Mouse (Mus musculus): ENCODE results near the gene Cacna2d4. TPM values are rescaled to one million over a fixed set of nuclear protein-coding genes. Genes with fewer than 3 reads are reported as not detected.

Gene Cacna2d4
- polyA plus RNA-seq, 1 experiment from 2014 or later, result 0.58 TPM

- ATAC-seq (ENCODE audit: low FRiP score, low TSS enrichment), result no peak
- WGBS, result 87% methylated on average over 6 of the region's 6 CpGs
- H3K27ac ChIP-seq (replicated peaks; ENCODE audit: low read depth, low read length), result no peak overlapping the region
- no peak overlapping the region for H3K9ac ChIP-seq (replicated peaks; ENCODE audit: low read length)
- H3K27me3 ChIP-seq (ENCODE audit: control insufficient read depth, insufficient read depth, low read length), result no peaks in the 10 kb centered on the region
- DNase-seq, result no peak
- H3K4me2 ChIP-seq (ENCODE audit: low read length), result no peak overlapping the region
- H3K4me1 ChIP-seq (ENCODE audit: control insufficient read depth, insufficient read depth, low read length), result no peaks in the 10 kb centered on the region
- H3K9me3 ChIP-seq (ENCODE audit: control insufficient read depth, low read length), result no peaks in the 10 kb centered on the region
- no peak overlapping the region for H3K4me3 ChIP-seq (replicated peaks; ENCODE audit: low read depth, low read length)
- H3K36me3 ChIP-seq (ENCODE audit: control insufficient read depth, insufficient read depth, low read length), result peaks cover 46% of the 10 kb centered on the region
Measured at GRCm38 (mm10) chr6:119214190-119214589, 22.1 kb upstream of the Cacna2d4 start.

DNA sequence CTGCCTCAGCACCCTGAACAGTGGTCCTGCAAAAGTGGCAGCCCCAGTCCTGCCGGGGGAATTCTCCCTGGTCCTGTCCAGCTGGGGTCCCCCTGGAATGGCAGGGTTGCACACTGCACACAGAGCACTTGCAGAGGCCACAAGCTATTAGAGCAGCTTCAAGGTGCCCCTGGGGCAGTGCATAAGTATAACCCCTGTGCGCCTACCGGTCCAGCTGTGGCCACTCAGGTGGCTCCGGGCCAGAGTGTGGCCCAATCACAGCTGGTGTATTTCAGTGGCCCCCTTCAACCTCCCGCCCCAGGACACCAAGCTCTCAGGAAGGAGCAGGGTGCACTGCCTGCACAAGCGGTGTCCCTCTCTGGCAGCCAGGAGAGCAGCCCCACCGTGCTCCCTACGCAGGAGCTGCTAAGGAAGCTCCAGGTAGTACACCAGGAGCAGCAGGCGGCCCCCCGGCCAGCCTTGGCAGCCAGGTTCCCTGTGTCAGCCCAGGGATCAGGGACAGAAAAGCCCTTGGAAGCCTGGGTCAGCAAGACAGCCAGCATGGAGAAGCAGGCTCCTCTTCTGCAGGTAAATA is 21.2 kb upstream of the Cacna2d4 start:
- Histone ChIP-seq H3K4me3 (replicated peaks; ENCODE audit: low read depth, low read length) (no peak overlapping the region), H3K4me2 (ENCODE audit: low read length) (no peak overlapping the region), H3K27ac (replicated peaks; ENCODE audit: low read depth, low read length) (no peak overlapping the region), H3K27me3 (ENCODE audit: control insufficient read depth, insufficient read depth, low read length) (no peaks in the 10 kb centered on the region), H3K4me1 (ENCODE audit: control insufficient read depth, insufficient read depth, low read length) (no peaks in the 10 kb centered on the region), H3K9me3 (ENCODE audit: control insufficient read depth, low read length) (no peaks in the 10 kb centered on the region), H3K9ac (replicated peaks; ENCODE audit: low read length) (no peak overlapping the region), H3K36me3 (ENCODE audit: control insufficient read depth, insufficient read depth, low read length) (peaks cover 46% of the 10 kb centered on the region)
- no peak for ATAC-seq (ENCODE audit: low FRiP score, low TSS enrichment)
- DNase-seq, result no peak
- 93% methylated on average over 10 of the region's 10 CpGs for WGBS

DNA sequence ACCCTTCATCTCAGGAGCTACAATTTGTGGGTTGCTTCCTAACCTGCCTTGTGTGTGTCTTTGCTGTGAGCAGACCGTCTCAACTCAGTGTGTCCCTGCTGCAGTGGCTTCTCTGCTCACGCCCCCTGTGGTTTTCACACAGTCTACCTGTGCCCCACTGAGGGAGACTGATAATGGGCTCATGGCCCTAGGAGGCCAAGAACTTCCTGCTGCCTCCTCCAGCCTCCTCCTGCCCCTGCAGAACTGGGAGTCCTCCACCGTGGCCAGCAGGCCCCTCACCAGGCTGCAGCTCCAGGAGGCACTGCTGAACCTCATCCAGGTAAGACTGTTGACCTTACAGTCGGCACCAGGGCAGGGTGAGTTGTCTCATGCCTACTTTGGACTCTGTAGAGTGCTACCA is 18.7 kb upstream of the Cacna2d4 start:
- DNase-seq (no peak), ATAC-seq (ENCODE audit: low FRiP score, low TSS enrichment) (no peak)
- H3K27me3 ChIP-seq (ENCODE audit: control insufficient read depth, insufficient read depth, low read length), result no peaks in the 10 kb centered on the region
- no peak overlapping the region for H3K4me3 ChIP-seq (replicated peaks; ENCODE audit: low read depth, low read length)
- H3K4me1 ChIP-seq (ENCODE audit: control insufficient read depth, insufficient read depth, low read length), result no peaks in the 10 kb centered on the region
- WGBS, result 78% methylated on average over 4 of the region's 4 CpGs
- no peak overlapping the region for H3K9ac ChIP-seq (replicated peaks; ENCODE audit: low read length)
- H3K4me2 ChIP-seq (ENCODE audit: low read length), result no peak overlapping the region
- H3K27ac ChIP-seq (replicated peaks; ENCODE audit: low read depth, low read length), result no peak overlapping the region
- no peaks in the 10 kb centered on the region for H3K9me3 ChIP-seq (ENCODE audit: control insufficient read depth, low read length)
- H3K36me3 ChIP-seq (ENCODE audit: control insufficient read depth, insufficient read depth, low read length), result peaks cover 48% of the 10 kb centered on the region

DNA sequence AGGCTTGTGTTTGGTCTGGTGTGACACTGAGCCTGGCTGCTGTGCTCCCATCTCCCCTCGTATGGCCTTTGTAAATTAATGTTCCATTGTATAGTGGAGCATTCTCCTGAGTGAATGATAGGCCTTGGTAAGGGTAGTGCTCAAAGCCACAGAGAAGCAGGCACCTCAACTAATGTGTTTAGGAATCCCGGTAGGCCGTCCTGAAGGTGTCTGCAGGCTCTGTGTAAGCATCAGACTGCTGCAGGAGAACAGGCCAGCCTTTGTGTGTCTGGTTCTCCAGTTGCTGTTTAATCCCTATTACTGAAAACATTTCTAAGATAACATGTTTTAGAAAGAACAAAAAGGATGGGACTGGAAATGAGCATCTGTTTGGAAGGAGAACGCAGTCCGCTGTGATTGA is 17.7 kb upstream of the Cacna2d4 start:
- Histone ChIP-seq H3K36me3 (ENCODE audit: control insufficient read depth, insufficient read depth, low read length) (peaks cover 39% of the 10 kb centered on the region), H3K9me3 (ENCODE audit: control insufficient read depth, low read length) (no peaks in the 10 kb centered on the region), H3K4me2 (ENCODE audit: low read length) (no peak overlapping the region), H3K27ac (replicated peaks; ENCODE audit: low read depth, low read length) (no peak overlapping the region), H3K4me3 (replicated peaks; ENCODE audit: low read depth, low read length) (no peak overlapping the region), H3K9ac (replicated peaks; ENCODE audit: low read length) (no peak overlapping the region), H3K4me1 (ENCODE audit: control insufficient read depth, insufficient read depth, low read length) (no peaks in the 10 kb centered on the region), H3K27me3 (ENCODE audit: control insufficient read depth, insufficient read depth, low read length) (no peaks in the 10 kb centered on the region)
- 87% methylated on average over 5 of the region's 5 CpGs for WGBS
- ATAC-seq (ENCODE audit: low FRiP score, low TSS enrichment) (no peak), DNase-seq (no peak)

GRCm38 (mm10) chr6:119219237-119219870 is 17.0 kb upstream of the Cacna2d4 start:
- no peak overlapping the region for H3K9ac ChIP-seq (replicated peaks; ENCODE audit: low read length)
- no peak overlapping the region for H3K4me2 ChIP-seq (ENCODE audit: low read length)
- H3K27me3 ChIP-seq (ENCODE audit: control insufficient read depth, insufficient read depth, low read length), result no peaks in the 10 kb centered on the region
- peaks cover 33% of the 10 kb centered on the region for H3K36me3 ChIP-seq (ENCODE audit: control insufficient read depth, insufficient read depth, low read length)
- WGBS, result 80% methylated on average over 15 of the region's 15 CpGs
- H3K4me1 ChIP-seq (ENCODE audit: control insufficient read depth, insufficient read depth, low read length), result no peaks in the 10 kb centered on the region
- no peak for DNase-seq
- ATAC-seq (ENCODE audit: low FRiP score, low TSS enrichment), result no peak
- H3K27ac ChIP-seq (replicated peaks; ENCODE audit: low read depth, low read length), result no peak overlapping the region
- H3K9me3 ChIP-seq (ENCODE audit: control insufficient read depth, low read length), result no peaks in the 10 kb centered on the region
- no peak overlapping the region for H3K4me3 ChIP-seq (replicated peaks; ENCODE audit: low read depth, low read length)

DNA sequence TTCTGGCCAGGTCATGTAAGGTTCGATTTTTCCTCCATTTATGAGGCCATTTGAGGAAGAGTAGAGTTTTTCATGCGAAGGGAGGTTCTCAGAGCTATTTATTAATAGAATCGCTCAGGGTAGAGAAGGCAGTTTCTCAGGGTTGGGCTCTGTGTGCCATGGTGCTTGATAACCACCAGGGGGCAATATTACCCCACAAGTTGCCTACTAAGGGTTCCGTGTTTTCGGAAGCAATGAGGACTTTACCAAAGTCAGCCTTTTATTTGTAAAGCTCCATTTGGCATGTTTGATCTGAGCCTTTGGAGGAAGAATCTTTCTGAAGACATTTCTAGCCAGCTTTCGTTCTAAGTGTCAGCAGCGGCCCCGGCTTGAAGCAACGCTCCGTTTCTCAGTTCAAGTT is 16.0 kb upstream of the Cacna2d4 start:
- H3K9ac ChIP-seq (replicated peaks; ENCODE audit: low read length), result no peak overlapping the region
- H3K4me3 ChIP-seq (replicated peaks; ENCODE audit: low read depth, low read length), result no peak overlapping the region
- H3K27ac ChIP-seq (replicated peaks; ENCODE audit: low read depth, low read length), result no peak overlapping the region
- DNase-seq (peak; percentile 90), ATAC-seq (ENCODE audit: low FRiP score, low TSS enrichment) (peak; percentile 57; the same call in 1 of the 2 replicates)
- H3K4me1 ChIP-seq (ENCODE audit: control insufficient read depth, insufficient read depth, low read length), result no peaks in the 10 kb centered on the region; the same call in none of the 2 replicates
- H3K4me2 ChIP-seq (ENCODE audit: low read length), result no peak overlapping the region
- H3K9me3 ChIP-seq (ENCODE audit: control insufficient read depth, low read length), result no peaks in the 10 kb centered on the region
- H3K36me3 ChIP-seq (ENCODE audit: control insufficient read depth, insufficient read depth, low read length), result peaks cover 24% of the 10 kb centered on the region
- 48% methylated on average over 10 of the region's 10 CpGs for WGBS
- H3K27me3 ChIP-seq (ENCODE audit: control insufficient read depth, insufficient read depth, low read length), result no peaks in the 10 kb centered on the region

DNA sequence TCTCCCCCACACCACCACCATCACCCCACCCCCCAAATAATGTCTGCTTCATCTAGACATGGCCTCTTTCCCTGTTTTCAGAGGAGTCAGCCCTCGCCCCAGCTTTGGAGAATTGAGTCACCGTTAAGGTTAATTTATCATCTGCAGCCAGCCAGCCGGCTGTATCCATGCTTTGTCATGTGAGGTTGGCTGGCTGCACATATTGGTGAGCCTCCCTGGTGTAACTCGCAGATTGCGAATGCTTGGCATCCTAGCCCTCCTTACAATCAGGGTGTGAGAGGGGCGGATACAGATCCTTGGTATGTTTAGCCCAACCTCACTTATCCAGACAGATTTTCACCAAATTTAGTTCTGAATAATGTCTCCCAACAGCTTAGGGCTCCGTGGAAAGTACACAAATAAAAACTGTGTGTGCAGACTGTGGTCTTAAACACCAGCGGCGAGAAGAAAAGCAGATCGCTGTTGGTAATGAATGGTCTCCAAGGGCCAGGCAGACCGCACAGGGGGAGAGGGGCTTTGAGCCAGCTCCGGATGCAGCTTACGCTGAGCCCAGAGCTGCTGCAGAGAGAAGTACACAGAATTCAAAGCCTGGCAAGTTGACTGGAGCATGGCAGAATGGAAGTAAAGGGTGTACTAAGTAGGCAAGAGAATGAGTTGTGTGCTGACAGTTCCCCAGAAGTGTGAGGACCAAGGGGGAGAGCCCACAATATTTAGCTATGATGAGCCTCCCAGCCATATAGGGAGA is 11.7 kb upstream of the Cacna2d4 start:
- H3K36me3 ChIP-seq (ENCODE audit: control insufficient read depth, insufficient read depth, low read length), result peaks cover 5% of the 10 kb centered on the region
- no peaks in the 10 kb centered on the region for H3K9me3 ChIP-seq (ENCODE audit: control insufficient read depth, low read length)
- DNase-seq (peak; percentile 65), ATAC-seq (ENCODE audit: low FRiP score, low TSS enrichment) (no peak)
- WGBS, result 64% methylated on average over 13 of the region's 13 CpGs
- H3K4me1 ChIP-seq (ENCODE audit: control insufficient read depth, insufficient read depth, low read length), result no peaks in the 10 kb centered on the region; the same call in none of the 2 replicates
- H3K27me3 ChIP-seq (ENCODE audit: control insufficient read depth, insufficient read depth, low read length), result no peaks in the 10 kb centered on the region
- no peak overlapping the region for H3K4me3 ChIP-seq (replicated peaks; ENCODE audit: low read depth, low read length)
- peak overlapping the region; percentile 38 for H3K27ac ChIP-seq (replicated peaks; ENCODE audit: low read depth, low read length)
- H3K9ac ChIP-seq (replicated peaks; ENCODE audit: low read length), result no peak overlapping the region
- no peak overlapping the region for H3K4me2 ChIP-seq (ENCODE audit: low read length)

- no peak overlapping the region for H3K4me2 ChIP-seq (ENCODE audit: low read length)
- 0 out of 2 replicates have a peak, but pooled peaks have one; percentile 11 for ATAC-seq (ENCODE audit: low FRiP score, low TSS enrichment)
Measured at GRCm38 (mm10) chr6:119225226-119225625, 11.1 kb upstream of the Cacna2d4 start.

More at GRCm38 (mm10) chr6:119225226-119225625, 11.1 kb upstream of the Cacna2d4 start:
- Histone ChIP-seq H3K9me3 (ENCODE audit: control insufficient read depth, low read length) (no peaks in the 10 kb centered on the region), H3K27me3 (ENCODE audit: control insufficient read depth, insufficient read depth, low read length) (no peaks in the 10 kb centered on the region), H3K36me3 (ENCODE audit: control insufficient read depth, insufficient read depth, low read length) (peaks cover 5% of the 10 kb centered on the region; the same call in 1 of the 2 replicates), H3K27ac (replicated peaks; ENCODE audit: low read depth, low read length) (no peak overlapping the region), H3K9ac (replicated peaks; ENCODE audit: low read length) (no peak overlapping the region), H3K4me3 (replicated peaks; ENCODE audit: low read depth, low read length) (no peak overlapping the region), H3K4me1 (ENCODE audit: control insufficient read depth, insufficient read depth, low read length) (no peaks in the 10 kb centered on the region; the same call in none of the 2 replicates)
- no peak for DNase-seq
- WGBS, result 82% methylated on average over 12 of the region's 12 CpGs
